Mouse (Mus musculus): ENCODE measurements around the gene Bend3.
"Not testable (repeated sequence)": the region's sequence is repeated elsewhere in the genome, so short reads cannot be mapped to it uniquely, and the experiment has no call there.

The Bend3 gene

DNA sequence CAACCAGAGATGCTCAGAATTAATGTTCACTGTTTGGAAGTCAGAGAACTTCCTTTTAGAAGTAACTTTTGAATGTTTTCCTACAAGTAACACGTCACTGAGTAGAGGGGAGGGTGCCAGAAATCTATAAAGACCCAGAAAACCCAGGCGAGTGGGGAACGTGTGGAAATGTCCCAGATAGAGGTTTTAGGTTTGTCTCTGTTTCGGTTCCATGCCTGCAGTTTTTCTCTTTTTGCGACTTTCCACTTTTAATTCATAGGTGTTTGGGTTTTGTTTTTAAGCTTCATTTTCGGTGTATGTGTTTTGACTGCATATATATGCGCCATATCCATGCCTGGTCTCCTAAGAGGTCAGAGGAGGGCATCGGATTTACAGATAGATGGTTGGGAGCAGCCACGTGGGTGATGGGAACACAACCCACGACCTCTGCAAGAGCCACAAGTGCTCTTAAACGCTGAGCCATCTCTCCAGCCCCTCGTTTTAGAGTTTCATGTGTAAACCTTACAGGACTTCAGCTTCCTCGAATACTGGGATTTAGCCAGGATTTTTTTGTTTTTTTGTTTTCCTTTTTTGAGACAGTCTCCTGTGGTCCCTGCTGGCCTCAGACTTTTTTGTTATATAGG lies 1.7 kb downstream of the Bend3 start:
- no peak for DNase-seq (ENCODE audit: low read depth, low spot score)

DNA sequence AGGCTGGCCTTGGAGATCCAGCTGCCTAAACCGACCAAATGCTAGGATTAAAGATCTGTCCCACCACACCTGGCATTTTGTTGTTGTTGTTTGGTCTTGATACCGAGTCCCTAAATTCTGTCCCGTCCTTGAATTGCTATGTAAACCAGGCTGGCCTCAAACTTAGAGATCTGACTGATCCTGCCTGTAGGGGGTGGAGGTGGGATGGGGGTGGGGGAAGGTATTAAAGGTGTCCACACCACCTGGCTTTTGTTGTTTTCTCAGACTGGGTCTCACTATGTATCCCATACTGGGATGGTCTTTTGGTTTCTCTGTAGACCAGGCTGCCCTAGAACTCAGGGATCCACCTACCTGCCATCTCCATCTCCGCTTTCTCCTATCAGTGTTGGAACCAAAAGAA lies 2.5 kb downstream of the Bend3 start:
- DNase-seq (ENCODE audit: low read depth, low spot score), result no peak

DNA sequence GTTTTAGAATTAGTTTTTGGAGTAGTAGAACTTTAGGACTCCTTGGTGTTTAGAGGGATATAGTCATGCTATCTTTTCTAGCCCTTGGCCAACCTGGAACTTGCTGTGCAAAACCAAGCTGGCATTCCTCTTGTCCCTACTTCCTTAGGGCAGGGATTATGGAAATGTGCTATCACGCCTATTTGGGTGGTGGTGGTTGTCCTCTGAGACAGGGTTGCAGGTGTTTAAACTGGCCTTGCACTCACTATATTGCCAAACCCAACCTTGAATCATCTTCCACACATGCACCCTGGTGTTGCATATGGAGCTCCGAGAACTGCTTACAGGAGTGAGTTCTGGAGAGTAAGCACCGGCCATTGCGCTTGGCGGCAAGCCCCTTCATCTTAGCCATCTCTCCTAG lies 3.4 kb downstream of the Bend3 start:
- DNase-seq (ENCODE audit: low read depth, low spot score), result no peak

DNA sequence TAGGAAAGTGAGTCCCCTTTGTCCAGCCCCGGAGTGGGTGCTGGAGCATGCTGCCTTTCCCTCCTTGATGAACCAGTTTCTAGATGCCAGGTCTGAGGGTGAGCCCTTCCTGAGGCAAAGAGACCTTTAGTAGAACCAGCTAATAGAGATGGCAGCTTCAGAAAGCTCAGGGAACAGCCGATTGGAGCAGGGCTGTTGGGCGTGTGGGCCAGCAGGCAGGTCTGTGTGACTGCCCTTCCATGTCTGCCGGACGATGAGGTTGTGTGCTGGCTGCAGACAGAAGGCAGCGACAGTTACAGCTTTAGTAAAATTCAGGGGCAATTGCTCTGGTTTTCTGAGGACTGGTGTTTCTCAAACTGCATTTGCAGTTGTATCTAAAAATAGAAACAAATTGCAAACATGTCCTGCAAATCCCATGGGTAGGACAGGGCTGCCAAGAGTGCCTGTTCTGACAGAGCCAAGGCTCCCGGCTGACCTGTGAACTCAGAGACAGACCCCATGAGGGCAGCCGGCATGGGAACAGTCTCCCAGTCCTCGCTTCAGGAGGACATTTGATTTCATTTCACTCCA lies 4.9 kb downstream of the Bend3 start:
- DNase-seq (ENCODE audit: low read depth, low spot score), result no peak

DNA sequence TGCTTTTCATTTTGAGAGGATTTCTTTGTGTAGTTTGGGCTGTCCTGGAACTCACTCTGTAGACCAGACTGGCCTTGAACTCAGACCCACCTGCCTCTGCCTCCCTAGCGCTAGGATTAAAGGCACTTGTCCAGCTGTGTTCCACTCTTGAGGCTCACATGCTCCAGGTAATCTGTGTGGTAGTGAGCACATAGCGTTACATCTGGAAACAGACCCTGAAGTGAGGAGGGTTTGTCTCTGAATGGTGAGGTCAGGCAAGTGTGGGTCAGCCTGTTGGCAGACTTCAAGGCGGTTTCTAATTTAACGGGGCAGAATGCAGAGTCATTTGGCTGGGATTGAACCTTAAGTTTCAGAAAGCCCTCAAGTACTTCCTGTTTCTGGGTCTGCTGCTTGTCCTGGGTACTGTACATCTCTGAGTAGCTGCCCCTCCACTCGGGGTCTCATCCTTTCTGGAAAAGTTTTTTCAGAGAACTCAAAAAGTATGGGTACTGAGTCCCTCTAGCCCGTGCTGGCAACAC lies 7.2 kb downstream of the Bend3 start:
- DNase-seq (ENCODE audit: low read depth, low spot score), result no peak

DNA sequence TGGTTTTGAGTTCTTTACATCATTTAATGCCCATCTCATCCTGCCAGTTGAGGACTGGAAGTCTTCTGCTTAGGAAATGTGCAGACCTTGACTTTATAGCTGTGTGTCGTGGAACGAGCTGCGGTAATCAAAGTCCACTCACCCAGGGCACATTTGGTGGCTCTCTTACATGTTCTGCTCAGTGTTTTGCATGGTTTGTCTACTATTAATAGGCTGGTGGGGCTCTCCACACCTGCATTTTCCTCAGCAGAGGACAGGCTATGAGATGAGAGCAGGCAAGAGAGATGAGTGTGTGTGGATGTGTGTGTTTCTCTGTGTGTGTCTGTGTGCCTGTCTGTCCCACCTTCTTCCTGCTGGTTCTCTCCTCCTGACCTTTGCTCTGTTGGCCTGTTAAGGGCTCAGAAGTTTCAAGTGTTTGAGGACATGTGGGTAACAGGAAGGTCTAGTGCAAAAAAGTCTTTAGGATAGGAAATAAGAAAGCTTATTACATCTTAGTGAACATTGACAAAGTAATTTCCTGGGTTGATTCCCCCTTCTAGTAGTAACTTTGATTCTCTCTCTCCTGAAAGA lies 8.9 kb downstream of the Bend3 start:
- DNase-seq (ENCODE audit: low read depth, low spot score), result no peak

DNA sequence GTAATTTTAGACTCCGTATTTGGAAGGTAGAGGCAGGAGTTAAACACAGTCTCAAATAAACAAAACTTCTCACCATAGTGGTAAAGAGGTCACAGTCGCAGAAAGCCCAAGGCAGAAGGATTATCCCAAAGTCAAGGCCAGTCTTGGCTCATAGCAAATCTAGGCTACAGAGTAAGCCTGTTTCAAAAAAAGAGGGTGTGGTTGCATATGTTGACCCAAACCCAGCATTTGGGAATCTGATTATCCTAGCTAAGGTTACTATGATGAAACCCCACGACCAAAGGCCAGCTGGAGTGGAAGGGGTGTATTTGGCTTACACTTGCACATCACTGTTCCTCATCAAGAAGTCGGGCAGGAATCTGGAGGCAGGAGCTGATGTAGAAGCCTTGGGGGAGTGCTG lies 9.6 kb downstream of the Bend3 start:
- DNase-seq (ENCODE audit: low read depth, low spot score), result no peak

DNA sequence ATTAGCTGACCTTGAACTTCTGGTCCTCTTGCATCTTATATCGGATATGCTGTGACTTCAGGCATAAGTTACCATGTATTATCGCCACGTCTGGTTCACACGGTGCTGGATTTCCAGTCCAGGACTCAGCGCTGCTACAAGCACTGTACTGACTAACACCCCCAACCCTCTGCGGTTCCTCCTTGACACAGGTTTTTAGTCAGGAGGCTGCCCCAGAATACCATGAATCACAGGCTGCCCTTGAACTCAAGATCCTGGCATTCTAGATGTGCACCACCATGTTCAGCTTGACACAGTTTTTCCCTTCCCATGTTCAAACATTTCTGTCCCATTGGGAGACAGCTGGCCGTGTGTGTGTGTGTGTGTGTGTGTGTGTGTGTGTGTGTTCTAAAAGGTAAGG lies 10.5 kb downstream of the Bend3 start:
- no peak for DNase-seq (ENCODE audit: low read depth, low spot score)

DNA sequence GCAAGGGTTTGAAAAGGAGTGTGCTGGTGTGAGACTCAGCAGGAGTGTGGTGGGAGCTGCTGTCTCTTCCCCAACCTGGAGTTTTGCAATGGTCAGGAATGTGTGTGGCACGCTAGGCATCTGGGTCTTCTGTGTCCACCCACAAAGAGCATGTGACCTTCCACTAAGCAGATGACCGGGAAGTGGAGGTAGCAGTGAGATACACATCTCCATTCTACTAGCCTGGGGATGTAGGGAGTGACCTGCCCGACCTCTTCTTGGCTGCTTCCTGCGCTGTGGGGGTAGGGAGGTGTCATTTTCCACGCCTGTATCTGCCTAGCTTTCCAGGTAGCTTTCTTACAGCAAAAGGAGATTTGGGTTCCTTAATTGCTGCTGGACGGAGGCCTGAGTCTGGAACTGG lies 10.9 kb downstream of the Bend3 start:
- no peak for DNase-seq (ENCODE audit: low read depth, low spot score)

DNA sequence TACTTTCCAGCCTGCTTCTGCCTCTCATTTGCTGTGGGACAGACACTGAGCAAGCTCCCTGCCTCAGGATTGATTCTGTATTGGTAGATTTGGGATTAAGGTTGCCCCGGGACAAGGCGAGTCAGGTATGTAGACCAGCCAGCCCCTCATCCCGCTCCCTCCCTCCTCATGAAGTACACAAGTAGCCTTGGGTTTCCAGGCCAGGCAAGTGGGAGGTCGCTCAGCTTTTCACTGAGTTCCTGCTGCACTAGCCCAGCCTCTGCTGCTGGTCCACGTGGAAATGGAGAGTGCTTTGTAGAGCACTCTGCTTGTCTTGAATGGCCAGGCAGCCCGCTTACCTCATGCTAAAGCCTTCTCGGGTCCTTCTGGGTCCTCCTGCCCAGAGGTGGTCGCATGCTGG lies 11.4 kb downstream of the Bend3 start:
- DNase-seq (ENCODE audit: low read depth, low spot score), result no peak

DNA sequence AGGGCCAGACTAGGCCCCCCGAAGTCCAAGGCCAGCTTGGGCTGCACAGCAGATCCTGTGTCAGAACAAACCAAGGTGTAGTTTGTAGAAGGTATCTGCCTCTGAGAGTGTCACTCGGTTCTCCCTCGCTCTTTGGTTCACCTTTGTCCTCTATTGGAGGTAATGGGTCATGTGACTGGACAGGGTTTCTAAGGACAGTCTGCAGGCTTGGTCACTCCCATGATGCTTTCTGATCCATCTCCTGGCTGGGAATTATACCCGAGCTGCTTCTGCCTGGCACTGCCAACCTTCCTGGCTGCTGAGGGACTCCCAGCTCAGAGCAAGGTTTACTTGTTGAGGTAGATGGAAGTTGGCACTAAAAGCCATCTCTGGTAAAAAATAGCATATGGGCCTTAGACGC lies 12.2 kb downstream of the Bend3 start:
- no peak for DNase-seq (ENCODE audit: low read depth, low spot score)

DNA sequence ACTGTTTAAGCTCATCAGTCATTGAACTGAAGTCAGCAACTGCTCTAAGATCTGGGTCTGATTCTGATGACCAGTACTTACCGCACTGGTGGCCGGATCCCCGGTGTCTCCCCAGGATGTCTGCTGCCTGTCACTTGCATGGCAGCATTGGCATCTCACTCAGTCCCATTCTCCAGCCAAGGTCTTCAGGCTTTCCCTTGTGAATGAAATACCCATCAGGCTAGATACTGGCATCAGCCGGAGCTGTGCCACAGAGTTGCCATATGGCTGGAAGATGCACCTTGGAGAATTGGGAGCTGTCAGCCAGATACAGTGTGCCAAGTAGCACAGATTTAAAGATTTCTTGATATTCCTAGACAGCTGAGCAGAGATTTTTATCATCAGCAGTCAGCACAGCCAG lies 24.0 kb downstream of the Bend3 start:
- no peak for DNase-seq (ENCODE audit: low read depth, low spot score)

DNA sequence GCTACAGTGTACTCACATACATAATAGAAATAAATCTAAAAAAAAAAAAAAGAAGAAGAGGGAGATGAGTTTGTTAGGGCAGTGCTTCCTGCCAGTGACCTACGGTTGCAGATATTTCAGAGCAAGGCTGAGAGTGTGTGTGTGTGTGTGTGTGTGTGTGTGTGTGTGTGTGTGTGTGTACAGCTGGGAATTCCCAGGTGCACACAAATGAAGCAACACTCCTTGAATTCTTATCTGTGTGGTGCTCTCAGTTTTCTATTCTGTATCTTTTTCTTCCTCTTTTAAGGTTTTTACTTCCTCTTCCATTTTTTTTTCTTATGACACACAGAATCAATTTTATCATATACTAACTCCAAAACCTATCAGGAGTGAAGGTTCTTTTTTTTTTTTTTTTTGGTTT lies 25.7 kb downstream of the Bend3 start:
- DNase-seq (ENCODE audit: low read depth, low spot score), result no peak

DNA sequence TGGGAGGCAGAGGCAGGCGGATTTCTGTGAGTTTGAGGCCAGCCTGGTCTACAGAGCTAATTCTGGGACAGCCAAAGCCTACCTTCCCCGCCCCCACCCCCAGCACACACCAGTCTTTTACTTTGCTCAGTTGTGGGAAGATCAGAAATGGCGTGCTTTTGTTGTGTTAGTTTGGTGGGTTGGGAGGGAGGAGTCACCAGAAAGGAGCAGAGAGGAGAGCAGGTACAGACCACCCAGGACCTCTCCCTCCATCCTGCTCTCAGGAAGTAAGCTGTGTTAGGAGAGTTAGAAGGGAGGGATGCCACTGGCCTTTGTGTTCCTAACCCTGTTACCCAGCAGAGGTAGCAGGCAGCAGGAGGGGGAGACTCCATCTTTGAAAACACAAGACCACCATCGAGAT lies 28.4 kb downstream of the Bend3 start:
- no peak for DNase-seq (ENCODE audit: low read depth, low spot score)

DNA sequence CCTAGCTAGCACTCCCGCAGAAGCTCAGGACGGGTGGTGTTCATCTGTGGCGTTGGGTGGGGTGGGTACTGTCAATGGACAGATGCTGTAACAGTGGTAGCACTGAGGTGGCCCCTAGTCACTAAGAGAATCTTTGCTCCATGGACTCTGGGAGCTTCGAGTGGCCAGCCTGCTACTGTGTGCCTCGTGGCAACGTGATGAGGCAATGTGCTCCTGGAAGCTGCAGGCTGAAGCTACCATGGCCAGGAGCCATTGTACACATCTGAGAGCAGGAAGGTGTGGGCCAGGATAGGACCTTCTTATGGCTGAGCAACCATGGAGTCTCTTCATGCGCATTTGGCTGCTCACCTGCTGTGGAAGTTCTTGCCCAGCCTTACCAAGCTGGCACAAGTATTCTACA lies 30.6 kb downstream of the Bend3 start:
- DNase-seq (ENCODE audit: low read depth, low spot score), result no peak

DNA sequence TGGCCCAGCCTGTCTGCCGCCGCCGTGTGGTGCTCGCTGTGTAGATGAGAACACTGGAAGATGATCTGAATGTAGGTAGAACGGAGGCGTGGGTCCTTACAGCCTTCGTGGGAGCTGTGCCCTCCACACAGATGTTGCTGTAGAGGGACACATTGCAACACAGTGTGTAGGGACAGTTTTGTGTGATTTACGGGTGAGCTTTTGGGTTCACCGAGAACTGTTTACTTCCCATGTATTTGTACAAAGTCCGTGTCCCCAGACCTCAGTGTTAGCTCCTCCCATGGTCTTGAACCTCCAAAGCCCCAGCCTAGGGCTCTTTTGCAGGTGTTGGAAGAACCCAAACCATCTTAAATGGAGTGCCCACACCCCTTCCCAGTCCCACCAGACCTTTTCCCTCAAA lies 34.3 kb downstream of the Bend3 start:
- DNase-seq (ENCODE audit: low read depth, low spot score), result no peak

DNA sequence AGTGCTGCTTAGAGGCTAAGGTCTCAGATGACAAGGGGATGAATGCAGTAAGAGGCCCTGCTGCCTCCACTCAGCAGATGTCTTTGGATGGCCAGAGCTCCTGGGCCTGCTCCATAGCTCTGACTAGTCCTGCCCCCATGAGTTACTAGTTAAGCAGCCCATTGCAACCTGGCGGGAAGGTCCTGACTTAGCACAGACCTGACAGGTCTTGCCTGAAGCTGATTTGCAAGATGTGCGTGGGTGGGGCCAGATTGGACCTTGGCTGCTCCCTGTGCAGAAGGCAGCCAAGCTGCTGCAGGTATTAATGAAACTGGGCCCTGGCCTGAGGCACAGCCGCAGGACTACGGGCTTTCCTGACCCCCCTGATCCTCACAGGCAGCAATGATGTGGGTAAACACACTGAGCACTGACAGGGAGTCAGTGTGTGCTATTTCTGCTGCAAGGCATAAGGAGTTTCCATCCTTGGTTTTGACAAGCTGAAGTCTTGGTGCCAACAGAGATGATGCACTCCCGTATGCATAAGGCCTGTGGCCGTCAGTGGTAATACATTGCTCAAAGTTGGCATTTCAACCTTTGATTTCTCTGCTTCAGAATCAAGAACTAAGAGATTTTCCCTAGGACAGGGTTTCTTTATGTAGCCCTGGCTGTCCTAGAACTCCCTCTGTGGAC lies 38.5 kb downstream of the Bend3 start:
- DNase-seq (ENCODE audit: low read depth, low spot score), result no peak

DNA sequence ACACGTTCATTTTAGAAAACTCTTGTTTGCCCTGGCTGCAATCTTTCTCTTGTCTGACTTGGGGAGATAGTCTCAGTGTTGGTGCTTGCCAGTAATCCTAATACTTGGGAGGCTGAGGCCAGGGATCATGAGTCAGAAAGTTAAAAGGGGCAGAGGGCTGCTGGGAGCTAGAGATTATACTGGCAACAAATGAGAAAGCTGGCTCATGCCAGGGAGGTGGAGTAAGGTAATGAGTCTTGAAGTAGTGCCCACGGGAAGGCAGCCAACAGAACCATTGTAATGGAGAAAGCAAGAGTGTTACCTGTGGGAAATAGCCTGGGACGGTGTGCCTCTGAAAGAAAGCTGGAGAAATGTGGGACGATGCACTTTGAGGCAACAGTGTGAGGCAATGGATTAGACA lies 39.2 kb downstream of the Bend3 start:
- no peak for DNase-seq (ENCODE audit: low read depth, low spot score)

DNA sequence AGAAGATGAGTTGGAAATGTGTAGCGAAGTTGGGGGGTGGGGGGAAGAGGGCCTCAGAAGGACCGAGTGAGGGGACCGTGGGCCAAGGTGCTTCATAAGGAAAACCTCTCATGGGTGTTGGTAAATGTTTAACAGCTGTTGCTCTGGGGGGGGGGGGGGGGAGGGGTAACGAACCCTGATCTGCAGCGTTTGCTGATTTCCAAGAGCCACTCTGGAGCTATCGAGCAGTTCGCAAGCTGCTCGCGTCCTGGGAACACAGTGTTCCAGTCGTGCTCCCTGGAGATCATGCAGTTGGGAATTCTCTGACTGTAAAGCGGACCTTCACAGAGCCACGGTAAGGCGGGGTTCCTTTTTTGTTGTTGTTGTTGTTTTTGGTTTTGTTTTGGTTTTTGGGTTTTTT lies 39.7 kb downstream of the Bend3 start:
- DNase-seq (ENCODE audit: low read depth, low spot score), result no peak

DNA sequence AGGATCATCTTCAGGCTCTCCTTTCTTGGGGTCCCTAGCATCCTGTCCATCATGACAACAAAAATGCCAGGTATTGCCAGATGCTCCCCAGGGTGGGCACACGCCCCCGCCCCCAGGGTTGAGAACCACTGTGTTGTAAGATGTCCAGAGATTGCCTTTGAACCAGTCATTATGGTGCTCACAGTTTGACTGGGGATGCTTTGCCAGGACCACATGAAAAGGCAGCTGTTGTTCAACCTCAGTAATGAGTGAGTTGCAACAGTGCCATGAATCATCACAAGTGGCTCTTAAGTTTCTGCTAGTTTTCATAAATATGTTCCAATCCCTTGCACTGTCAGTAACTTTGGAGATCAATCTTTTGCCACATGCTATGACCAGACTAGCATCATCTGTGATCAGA lies 41.3 kb downstream of the Bend3 start:
- no peak for DNase-seq (ENCODE audit: low read depth, low spot score)

DNA sequence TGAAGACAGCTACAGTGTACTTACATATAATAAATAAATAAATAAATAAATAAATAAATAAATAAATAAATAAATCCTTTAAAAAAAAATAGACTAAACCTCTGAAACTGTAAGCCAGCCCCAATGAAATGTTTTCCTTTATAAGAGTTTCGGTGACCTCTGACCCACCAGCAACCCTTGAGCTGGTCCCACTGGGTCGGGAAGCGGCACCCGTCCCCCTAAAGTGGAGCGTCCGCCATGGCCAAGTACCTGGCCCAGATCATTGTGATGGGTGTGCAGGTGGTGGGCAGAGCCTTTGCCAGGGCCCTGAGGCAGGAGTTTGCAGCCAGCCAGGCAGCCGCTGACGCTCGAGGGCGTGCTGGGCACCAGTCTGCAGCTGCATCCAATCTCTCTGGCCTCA lies 45.3 kb downstream of the Bend3 start, which contains the start of gene Gm9803:
Gene Gm9803 (plus strand): TSS at position 154 of the 400 bp plus-strand sequence.
- DNase-seq (ENCODE audit: low read depth, low spot score), result not testable (repeated sequence)

DNA sequence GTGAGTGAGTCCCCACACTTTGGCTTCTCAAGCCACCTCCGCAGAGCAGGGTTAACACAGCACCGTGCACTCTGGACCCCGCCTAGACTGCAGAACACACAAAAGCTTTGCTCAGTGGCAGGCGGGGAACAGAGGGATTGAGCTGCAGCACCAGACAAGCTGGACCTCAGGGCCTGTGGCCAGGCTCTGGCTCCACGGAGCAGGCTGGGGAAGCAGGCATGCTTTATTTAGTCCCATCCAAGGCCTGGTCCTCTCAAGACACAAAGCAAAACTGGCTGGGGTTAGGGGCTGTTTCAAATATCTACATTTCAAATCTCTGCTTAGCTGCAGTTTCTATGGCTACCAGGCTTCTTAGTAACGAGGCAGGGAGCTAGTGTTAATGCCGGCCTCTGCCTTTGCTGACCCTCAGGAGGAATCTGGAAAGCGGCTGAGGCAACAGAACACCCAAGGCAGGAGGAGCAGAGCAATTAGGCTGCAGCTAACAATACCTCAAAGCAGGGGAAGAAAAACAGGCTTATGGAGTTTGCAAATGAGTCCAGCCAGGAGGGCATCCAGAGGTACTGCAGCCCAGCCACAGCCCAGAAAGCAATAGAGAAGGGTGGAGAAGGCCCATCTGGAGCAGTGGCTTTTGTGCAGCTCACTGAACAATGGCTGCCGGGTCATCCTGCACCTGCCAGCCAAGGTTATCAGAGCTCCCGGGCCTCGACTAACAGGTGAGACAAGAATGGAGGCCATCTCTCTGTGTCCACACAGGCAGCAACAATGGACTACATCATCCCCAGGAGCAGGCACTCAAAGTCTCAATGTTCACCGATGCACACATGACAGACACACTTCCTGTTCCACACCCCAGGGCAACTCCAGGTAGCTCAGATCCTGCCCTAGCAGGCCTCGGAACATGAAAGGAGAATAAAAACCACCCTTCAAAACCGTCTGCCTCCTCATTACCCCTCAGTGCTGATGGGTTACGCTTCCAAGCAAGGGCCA lies 48.9 kb downstream of the Bend3 start:
- DNase-seq (ENCODE audit: low read depth, low spot score), result no peak

All from retina, postnatal 7 days (tissue).